Mouse (Mus musculus): Measurements from ENCODE around the gene Tmem39b.

Gene Tmem39b

GRCm38 (mm10) chr4:129684531-129684930 is 12.1 kb downstream of the Tmem39b start:
- no peak for DNase-seq (ENCODE audit: low read depth in 2 of 2, low spot score in 2 of 2)

GRCm38 (mm10) chr4:129683901-129684493 is 12.6 kb downstream of the Tmem39b start:
- no peak for DNase-seq (ENCODE audit: low read depth in 2 of 2, low spot score in 2 of 2)

- no peak for DNase-seq (ENCODE audit: low read depth in 2 of 2, low spot score in 2 of 2)
Observed at GRCm38 (mm10) chr4:129681837-129682236, 14.8 kb downstream of the Tmem39b start.

- no peak for DNase-seq (ENCODE audit: low read depth in 2 of 2, low spot score in 2 of 2)
Observed at GRCm38 (mm10) chr4:129672878-129673449, 23.7 kb downstream of the Tmem39b start.

GRCm38 (mm10) chr4:129672083-129672877 is 24.4 kb downstream of the Tmem39b start, which contains the start of gene Kpna6:
Gene Kpna6, minus strand, starts transcription at chr4:129672767.
- peak; percentile 64 to 79 for DNase-seq (ENCODE audit: low read depth in 2 of 2, low spot score in 2 of 2)

- DNase-seq (ENCODE audit: low read depth in 2 of 2, low spot score in 2 of 2), result peak; percentile 41 to 44
Observed at GRCm38 (mm10) chr4:129671491-129672082, 25.1 kb downstream of the Tmem39b start.

- DNase-seq (ENCODE audit: low read depth in 2 of 2, low spot score in 2 of 2), result no peak
Observed at GRCm38 (mm10) chr4:129662255-129662813, 34.3 kb downstream of the Tmem39b start.

- no peak for DNase-seq (ENCODE audit: low read depth in 2 of 2, low spot score in 2 of 2)
Observed at GRCm38 (mm10) chr4:129661584-129661983, 35.1 kb downstream of the Tmem39b start.

GRCm38 (mm10) chr4:129654770-129655169 is 41.9 kb downstream of the Tmem39b start:
- no peak for DNase-seq (ENCODE audit: low read depth in 2 of 2, low spot score in 2 of 2)

- no peak for DNase-seq (ENCODE audit: low read depth in 2 of 2, low spot score in 2 of 2)
Observed at GRCm38 (mm10) chr4:129650359-129650758, 46.3 kb downstream of the Tmem39b start.

GRCm38 (mm10) chr4:129648656-129649055 is 48.0 kb downstream of the Tmem39b start:
- DNase-seq (ENCODE audit: low read depth in 2 of 2, low spot score in 2 of 2), result no peak

- no peak for DNase-seq (ENCODE audit: low read depth in 2 of 2, low spot score in 2 of 2)
Observed at GRCm38 (mm10) chr4:129645204-129645603, 51.4 kb downstream of the Tmem39b start.

GRCm38 (mm10) chr4:129641756-129642155 is 54.9 kb downstream of the Tmem39b start:
- no peak for DNase-seq (ENCODE audit: low read depth in 2 of 2, low spot score in 2 of 2)

- peak; percentile 88 to 93 for DNase-seq (ENCODE audit: low read depth in 2 of 2, low spot score in 2 of 2)
Observed at GRCm38 (mm10) chr4:129640638-129641467, 55.8 kb downstream of the Tmem39b start, which contains the start of gene Txlna. Gene Txlna, minus strand, starts transcription at chr4:129641065.

GRCm38 (mm10) chr4:129640101-129640637 is 56.5 kb downstream of the Tmem39b start:
- peak in 1 of 2 experiments; percentile 8 for DNase-seq (ENCODE audit: low read depth in 2 of 2, low spot score in 2 of 2)

- DNase-seq (ENCODE audit: low read depth in 2 of 2, low spot score in 2 of 2), result no peak
Observed at GRCm38 (mm10) chr4:129639221-129639620, 57.4 kb downstream of the Tmem39b start.

- no peak for DNase-seq (ENCODE audit: low read depth in 2 of 2, low spot score in 2 of 2)
Observed at GRCm38 (mm10) chr4:129633852-129634251, 62.8 kb downstream of the Tmem39b start.

GRCm38 (mm10) chr4:129631867-129632266 is 64.8 kb downstream of the Tmem39b start:
- DNase-seq (ENCODE audit: low read depth in 2 of 2, low spot score in 2 of 2), result no peak

GRCm38 (mm10) chr4:129630944-129631343 is 65.7 kb downstream of the Tmem39b start:
- no peak for DNase-seq (ENCODE audit: low read depth in 2 of 2, low spot score in 2 of 2)

Data from CD8-positive naive resting alpha-beta T cell, adult 2 months (primary cell).